Mouse (Mus musculus) G1E (cell line): ENCODE results near the gene Agap2.

Experiments
- CTCF ChIP-seq: IDR thresholded peaks from 2 replicates; pipeline ENCODE4 v1.5.1; 2012; ENCODE audit warnings: low read depth, low read length, inconsistent platforms, mixed read lengths
- GATA1 ChIP-seq: IDR thresholded peaks from 2 replicates; pipeline ENCODE4 v1.6.1; 2012; ENCODE audit warnings: borderline replicate concordance, low read length, inconsistent platforms, mixed read lengths
- GATA2 ChIP-seq: IDR thresholded peaks from 2 replicates; pipeline ENCODE4 v1.6.1; 2012; ENCODE audit warnings: low read depth, low read length, inconsistent platforms, borderline replicate concordance
- POLR2AphosphoS5 ChIP-seq: IDR thresholded peaks from 2 replicates; pipeline ENCODE4 v1.6.1; 2012; ENCODE audit warnings: low read depth, low read length, inconsistent platforms; ENCODE audit not compliant: insufficient replicate concordance
- TAL1 ChIP-seq: conservative IDR thresholded peaks from 2 replicates; pipeline ENCODE4 v1.6.1; 2012; ENCODE audit warnings: low read depth, low read length, inconsistent platforms, mixed read lengths

DNA sequence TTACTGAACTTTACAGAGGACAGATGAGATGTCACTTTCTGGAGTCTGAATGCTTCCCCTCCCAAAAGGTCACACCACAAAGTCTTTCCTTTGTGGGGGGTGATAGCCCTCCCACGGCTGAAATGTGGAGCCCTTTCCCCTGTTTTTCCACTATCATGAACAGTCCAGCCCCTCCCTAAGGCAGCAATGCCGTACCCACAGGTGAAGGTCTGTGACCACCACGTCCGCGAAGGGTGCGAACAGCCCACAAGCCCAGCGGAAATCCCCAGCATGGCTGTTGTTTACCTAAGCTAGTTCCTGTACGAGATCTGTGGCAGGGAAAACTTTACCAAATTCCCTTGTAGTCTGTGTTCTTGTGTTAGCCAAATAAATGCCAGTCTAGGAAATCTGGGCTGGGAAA, 66.4 kb downstream of the Agap2 start:
- no peak for TF ChIP-seq CTCF
- no peak for TF ChIP-seq TAL1
- no peak for TF ChIP-seq POLR2AphosphoS5
- TF ChIP-seq GATA2, result no peak
- no peak for TF ChIP-seq GATA1
